Mouse (Mus musculus): ENCODE data around the gene Lmo7. TPM values are rescaled to one million over a fixed set of nuclear protein-coding genes. Genes with fewer than 3 reads are reported as not detected.

The Lmo7 gene
- polyA plus RNA-seq, 1 experiment from 2014 or later: 29.1 TPM

GRCm38 (mm10) chr14:101806607-101807006 is 76.8 kb downstream of the Lmo7 start:
- H3K4me3 ChIP-seq (replicated peaks; ENCODE audit: low read length): no peak overlapping the region
- WGBS: 76% methylated on average over 4 of the region's 4 CpGs
- no peaks in the 10 kb centered on the region for H3K9me3 ChIP-seq (replicated peaks; ENCODE audit: control insufficient read depth, low read length)
- H3K9ac ChIP-seq (ENCODE audit: low read length): no peak overlapping the region
- H3K36me3 ChIP-seq (ENCODE audit: control insufficient read depth, insufficient read depth, low read length): no peaks in the 10 kb centered on the region
- no peak overlapping the region for H3K4me2 ChIP-seq (ENCODE audit: low read depth, low read length)
- H3K27me3 ChIP-seq (ENCODE audit: control insufficient read depth, insufficient read depth, low read length): no peaks in the 10 kb centered on the region
- no peak overlapping the region for H3K27ac ChIP-seq (ENCODE audit: low read length)
- ATAC-seq (ENCODE audit: insufficient read depth, low FRiP score): no peak
- peaks cover 15% of the 10 kb centered on the region for H3K4me1 ChIP-seq (ENCODE audit: control insufficient read depth, insufficient read depth, low read length)

GRCm38 (mm10) chr14:101816450-101816849 is 86.7 kb downstream of the Lmo7 start:
- no peaks in the 10 kb centered on the region for H3K9me3 ChIP-seq (replicated peaks; ENCODE audit: control insufficient read depth, low read length)
- H3K27me3 ChIP-seq (ENCODE audit: control insufficient read depth, insufficient read depth, low read length): no peaks in the 10 kb centered on the region
- no peak overlapping the region for H3K4me3 ChIP-seq (replicated peaks; ENCODE audit: low read length)
- H3K27ac ChIP-seq (ENCODE audit: low read length): no peak overlapping the region
- H3K9ac ChIP-seq (ENCODE audit: low read length): no peak overlapping the region
- no peaks in the 10 kb centered on the region for H3K4me1 ChIP-seq (ENCODE audit: control insufficient read depth, insufficient read depth, low read length)
- WGBS: 79% methylated on average over 5 of the region's 5 CpGs
- no peak overlapping the region for H3K4me2 ChIP-seq (ENCODE audit: low read depth, low read length)
- no peak for ATAC-seq (ENCODE audit: insufficient read depth, low FRiP score)
- H3K36me3 ChIP-seq (ENCODE audit: control insufficient read depth, insufficient read depth, low read length): no peaks in the 10 kb centered on the region

GRCm38 (mm10) chr14:101822390-101822789 is 92.6 kb downstream of the Lmo7 start:
- no peaks in the 10 kb centered on the region for H3K36me3 ChIP-seq (ENCODE audit: control insufficient read depth, insufficient read depth, low read length)
- no peak overlapping the region for H3K27ac ChIP-seq (ENCODE audit: low read length)
- H3K4me3 ChIP-seq (replicated peaks; ENCODE audit: low read length): no peak overlapping the region
- no peaks in the 10 kb centered on the region for H3K9me3 ChIP-seq (replicated peaks; ENCODE audit: control insufficient read depth, low read length)
- no peaks in the 10 kb centered on the region for H3K27me3 ChIP-seq (ENCODE audit: control insufficient read depth, insufficient read depth, low read length)
- H3K4me1 ChIP-seq (ENCODE audit: control insufficient read depth, insufficient read depth, low read length): no peaks in the 10 kb centered on the region
- WGBS: 86% methylated on average over 6 of the region's 6 CpGs
- no peak overlapping the region for H3K9ac ChIP-seq (ENCODE audit: low read length)
- no peak for ATAC-seq (ENCODE audit: insufficient read depth, low FRiP score)
- H3K4me2 ChIP-seq (ENCODE audit: low read depth, low read length): no peak overlapping the region

GRCm38 (mm10) chr14:101822871-101823270 is 93.1 kb downstream of the Lmo7 start:
- no peak for ATAC-seq (ENCODE audit: insufficient read depth, low FRiP score)
- H3K36me3 ChIP-seq (ENCODE audit: control insufficient read depth, insufficient read depth, low read length): no peaks in the 10 kb centered on the region
- no peaks in the 10 kb centered on the region for H3K27me3 ChIP-seq (ENCODE audit: control insufficient read depth, insufficient read depth, low read length)
- no peak overlapping the region for H3K4me3 ChIP-seq (replicated peaks; ENCODE audit: low read length)
- no peak overlapping the region for H3K4me2 ChIP-seq (ENCODE audit: low read depth, low read length)
- H3K9ac ChIP-seq (ENCODE audit: low read length): no peak overlapping the region
- H3K9me3 ChIP-seq (replicated peaks; ENCODE audit: control insufficient read depth, low read length): no peaks in the 10 kb centered on the region
- 73% methylated on average over 4 of the region's 4 CpGs for WGBS
- no peak overlapping the region for H3K27ac ChIP-seq (ENCODE audit: low read length)
- H3K4me1 ChIP-seq (ENCODE audit: control insufficient read depth, insufficient read depth, low read length): no peaks in the 10 kb centered on the region

- Histone ChIP-seq H3K4me1 (ENCODE audit: control insufficient read depth, insufficient read depth, low read length) (0 out of 2 replicates have a peak, but pooled peaks cover 6% of the 10 kb centered on the region), H3K9me3 (replicated peaks; ENCODE audit: control insufficient read depth, low read length) (no peaks in the 10 kb centered on the region), H3K9ac (ENCODE audit: low read length) (no peak overlapping the region), H3K4me2 (ENCODE audit: low read depth, low read length) (no peak overlapping the region), H3K36me3 (ENCODE audit: control insufficient read depth, insufficient read depth, low read length) (no peaks in the 10 kb centered on the region), H3K4me3 (replicated peaks; ENCODE audit: low read length) (no peak overlapping the region), H3K27ac (ENCODE audit: low read length) (no peak overlapping the region), H3K27me3 (ENCODE audit: control insufficient read depth, insufficient read depth, low read length) (no peaks in the 10 kb centered on the region)
- 60% methylated on average over 5 of the region's 5 CpGs for WGBS
- ATAC-seq (ENCODE audit: insufficient read depth, low FRiP score): 0 out of 2 replicates have a peak, but pooled peaks have one; percentile 29
These were observed 99.9 kb downstream of the Lmo7 start for GRCm38 (mm10) chr14:101829676-101830075.

- 42% methylated on average over 6 of the region's 6 CpGs for WGBS
- no peak overlapping the region for H3K4me3 ChIP-seq (replicated peaks; ENCODE audit: low read length)
- no peak for ATAC-seq (ENCODE audit: insufficient read depth, low FRiP score)
These were observed 100.4 kb downstream of the Lmo7 start for GRCm38 (mm10) chr14:101830116-101830515.

GRCm38 (mm10) chr14:101834109-101834508 is 104.4 kb downstream of the Lmo7 start:
- no peaks in the 10 kb centered on the region for H3K36me3 ChIP-seq (ENCODE audit: control insufficient read depth, insufficient read depth, low read length)
- WGBS: 65% methylated on average over 3 of the region's 3 CpGs
- no peak overlapping the region for H3K4me2 ChIP-seq (ENCODE audit: low read depth, low read length)
- no peak overlapping the region for H3K27ac ChIP-seq (ENCODE audit: low read length)
- no peak overlapping the region for H3K9ac ChIP-seq (ENCODE audit: low read length)
- no peak overlapping the region for H3K4me3 ChIP-seq (replicated peaks; ENCODE audit: low read length)
- H3K27me3 ChIP-seq (ENCODE audit: control insufficient read depth, insufficient read depth, low read length): no peaks in the 10 kb centered on the region
- no peak for ATAC-seq (ENCODE audit: insufficient read depth, low FRiP score)
- 0 out of 2 replicates have a peak, but pooled peaks cover 10% of the 10 kb centered on the region for H3K4me1 ChIP-seq (ENCODE audit: control insufficient read depth, insufficient read depth, low read length)
- H3K9me3 ChIP-seq (replicated peaks; ENCODE audit: control insufficient read depth, low read length): no peaks in the 10 kb centered on the region

More at GRCm38 (mm10) chr14:101830116-101830515, 100.4 kb downstream of the Lmo7 start:
- Histone ChIP-seq H3K9ac (ENCODE audit: low read length) (no peak overlapping the region), H3K36me3 (ENCODE audit: control insufficient read depth, insufficient read depth, low read length) (no peaks in the 10 kb centered on the region), H3K4me2 (ENCODE audit: low read depth, low read length) (no peak overlapping the region), H3K4me1 (ENCODE audit: control insufficient read depth, insufficient read depth, low read length) (0 out of 2 replicates have a peak, but pooled peaks cover 6% of the 10 kb centered on the region), H3K27ac (ENCODE audit: low read length) (peak overlapping the region; percentile 10; the same call in 1 of the 2 replicates), H3K9me3 (replicated peaks; ENCODE audit: control insufficient read depth, low read length) (no peaks in the 10 kb centered on the region), H3K27me3 (ENCODE audit: control insufficient read depth, insufficient read depth, low read length) (no peaks in the 10 kb centered on the region)

GRCm38 (mm10) chr14:101836401-101836800 is 106.6 kb downstream of the Lmo7 start:
- Histone ChIP-seq H3K9ac (ENCODE audit: low read length) (no peak overlapping the region), H3K4me2 (ENCODE audit: low read depth, low read length) (no peak overlapping the region), H3K27ac (ENCODE audit: low read length) (no peak overlapping the region), H3K36me3 (ENCODE audit: control insufficient read depth, insufficient read depth, low read length) (no peaks in the 10 kb centered on the region), H3K4me1 (ENCODE audit: control insufficient read depth, insufficient read depth, low read length) (0 out of 2 replicates have a peak, but pooled peaks cover 8% of the 10 kb centered on the region), H3K4me3 (replicated peaks; ENCODE audit: low read length) (no peak overlapping the region), H3K27me3 (ENCODE audit: control insufficient read depth, insufficient read depth, low read length) (no peaks in the 10 kb centered on the region), H3K9me3 (replicated peaks; ENCODE audit: control insufficient read depth, low read length) (no peaks in the 10 kb centered on the region)
- no peak; the same call in 1 of the 2 replicates for ATAC-seq (ENCODE audit: insufficient read depth, low FRiP score)
- WGBS: 72% methylated on average over 2 of the region's 2 CpGs

- no peak for ATAC-seq (ENCODE audit: insufficient read depth, low FRiP score)
- H3K4me1 ChIP-seq (ENCODE audit: control insufficient read depth, insufficient read depth, low read length): 0 out of 2 replicates have a peak, but pooled peaks cover 8% of the 10 kb centered on the region
- H3K27ac ChIP-seq (ENCODE audit: low read length): no peak overlapping the region
- no peaks in the 10 kb centered on the region for H3K27me3 ChIP-seq (ENCODE audit: control insufficient read depth, insufficient read depth, low read length)
- WGBS: 82% methylated on average over 6 of the region's 6 CpGs
- no peaks in the 10 kb centered on the region for H3K36me3 ChIP-seq (ENCODE audit: control insufficient read depth, insufficient read depth, low read length)
- H3K9me3 ChIP-seq (replicated peaks; ENCODE audit: control insufficient read depth, low read length): no peaks in the 10 kb centered on the region
- H3K9ac ChIP-seq (ENCODE audit: low read length): no peak overlapping the region
- no peak overlapping the region for H3K4me3 ChIP-seq (replicated peaks; ENCODE audit: low read length)
- H3K4me2 ChIP-seq (ENCODE audit: low read depth, low read length): no peak overlapping the region
These were observed 107.4 kb downstream of the Lmo7 start for GRCm38 (mm10) chr14:101837176-101837575.

Measured in stomach, embryonic 16.5 days (tissue).